Mouse (Mus musculus) thymus, postnatal 14 days (tissue): ENCODE results near the gene Synj2bp.
"Not testable (repeated sequence)": the region's sequence is repeated elsewhere in the genome, so short reads cannot be mapped to it uniquely, and the experiment has no call there.

Experiments
- DNase-seq: peaks from one replicate; pipeline ENCODE4 v3.0.0; 2021

The Synj2bp gene

GRCm38 (mm10) chr12:81532316-81533028 lies at the start of gene Synj2bp, which contains the start of gene Gm20498:
TSS of gene Synj2bp (minus strand) at chr12:81532911.
TSS of gene Gm20498 (minus strand) at chr12:81532905.
- peak; percentile 88 for DNase-seq

DNA sequence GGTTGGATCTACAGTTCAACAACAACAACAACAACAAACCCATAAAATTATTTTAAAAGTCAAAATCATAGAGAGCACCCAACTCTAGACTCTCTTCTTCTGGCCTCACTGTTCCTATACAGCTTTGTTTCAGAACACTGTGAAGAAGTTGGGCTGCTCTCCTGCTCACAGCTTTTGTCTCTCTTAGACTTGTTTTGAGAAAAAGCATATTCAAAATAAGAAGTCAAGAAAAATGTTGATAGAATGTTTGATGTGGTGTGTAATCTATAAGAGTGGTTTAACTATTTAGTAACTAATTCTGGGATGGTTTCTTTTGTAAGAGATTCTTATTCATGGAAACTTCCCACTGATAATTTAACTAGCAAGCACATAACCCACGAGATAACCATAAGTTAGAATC lies 35.7 kb upstream of the Synj2bp start, which contains the start of gene Adam21:
Adam21 (minus strand) TSS at position 101 of the 400 bp plus-strand sequence.
- no peak for DNase-seq

DNA sequence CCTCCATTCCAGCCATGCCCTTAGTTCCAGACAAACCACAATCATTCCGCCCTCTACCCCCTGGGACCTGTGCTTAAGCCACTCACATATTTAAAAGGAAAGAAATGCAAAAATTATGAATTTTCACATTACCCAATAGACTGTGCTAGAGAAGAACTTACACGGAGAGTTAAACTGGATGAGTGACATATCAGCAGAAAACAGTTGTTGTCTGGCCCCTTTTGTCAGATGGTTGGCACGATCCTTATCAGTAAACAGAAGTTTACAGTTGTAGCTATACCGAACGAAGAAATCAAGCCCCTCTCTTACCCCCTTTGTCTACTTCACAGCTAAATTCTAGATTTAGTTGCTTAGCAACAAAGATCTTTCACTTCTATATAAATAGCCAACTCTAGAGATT lies 35.2 kb upstream of the Synj2bp start:
- DNase-seq: no peak

GRCm38 (mm10) chr12:81564173-81564572 lies 31.5 kb upstream of the Synj2bp start:
- DNase-seq: no peak

- no peak for DNase-seq
Observed at GRCm38 (mm10) chr12:81549286-81549685, 16.6 kb upstream of the Synj2bp start.

GRCm38 (mm10) chr12:81547163-81547562 lies 14.5 kb upstream of the Synj2bp start:
- no peak for DNase-seq

GRCm38 (mm10) chr12:81533029-81533419 lies 313 bp upstream of the Synj2bp start:
- no peak for DNase-seq

- DNase-seq: peak; percentile 9
Observed at GRCm38 (mm10) chr12:81530587-81530986, 2.1 kb downstream of the Synj2bp start.

GRCm38 (mm10) chr12:81496906-81497305 lies 35.8 kb downstream of the Synj2bp start:
- not testable (repeated sequence) for DNase-seq

GRCm38 (mm10) chr12:81490491-81490890 lies 42.2 kb downstream of the Synj2bp start:
- DNase-seq: no peak

DNA sequence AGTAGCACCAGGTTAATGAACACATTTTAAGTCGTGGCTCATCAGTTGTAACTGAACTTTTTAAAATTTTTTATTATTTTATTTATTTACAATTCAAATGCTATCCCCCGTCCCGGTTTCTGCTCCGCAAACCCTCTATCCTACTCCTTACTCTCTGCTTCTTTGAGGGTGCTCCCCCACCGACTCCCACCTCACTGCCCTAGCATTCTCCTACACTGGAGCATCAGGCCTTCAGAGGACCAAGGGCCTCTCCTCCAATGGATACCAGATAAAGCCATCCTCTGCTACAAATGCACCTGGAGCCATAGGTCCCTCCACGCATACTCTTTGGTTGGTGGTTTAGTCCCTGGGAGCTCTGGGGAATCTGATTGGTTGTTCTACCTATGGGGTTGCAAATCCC lies 47.4 kb downstream of the Synj2bp start:
- DNase-seq: peak; percentile 12

GRCm38 (mm10) chr12:81484727-81485191 lies 48.0 kb downstream of the Synj2bp start, which contains the start of gene Cox16:
TSS of gene Cox16 (minus strand) at chr12:81485127.
- DNase-seq: peak; percentile 91

GRCm38 (mm10) chr12:81484212-81484611 lies 48.5 kb downstream of the Synj2bp start:
- DNase-seq: no peak

GRCm38 (mm10) chr12:81483656-81484055 lies 49.1 kb downstream of the Synj2bp start:
- peak; percentile 17 for DNase-seq

GRCm38 (mm10) chr12:81459051-81459450 lies 73.7 kb downstream of the Synj2bp start:
- not testable (repeated sequence) for DNase-seq
